Mouse (Mus musculus) neural tube, embryonic 12.5 days (tissue): ENCODE measurements around the gene Kremen2. TPM values are rescaled to one million over a fixed set of nuclear protein-coding genes. Genes with fewer than 3 reads are reported as not detected.
A peak's percentile ranks its signal among the peaks of the same experiment; 100 is the strongest.

Source experiments
- ATAC-seq: fragments of 200-750 bp; cut with Nextera tagmentation; 2 replicates; pipeline ENCODE4 v1.8.0; 2017; ENCODE audit warnings: low read depth, mild to moderate bottlenecking, moderate TSS enrichment, moderate library complexity; ENCODE audit not compliant: low FRiP score
- H3K27ac ChIP-seq: fragments of 300-500 bp; sonication (generic); 2 replicates; pipeline ENCODE4 v1.5.1; 2016
- H3K27me3 ChIP-seq: fragments of 300-500 bp; sonication (generic); replicated peaks from 2 replicates; pipeline ENCODE4 v1.6.1; 2016; ENCODE audit warnings: mild to moderate bottlenecking
- H3K36me3 ChIP-seq: fragments of 300-500 bp; sonication (generic); 2 replicates; pipeline ENCODE4 v1.6.1; 2016; ENCODE audit warnings: mild to moderate bottlenecking
- H3K4me1 ChIP-seq: fragments of 300-500 bp; sonication (generic); 2 replicates; pipeline ENCODE4 v1.6.1; 2016
- H3K4me2 ChIP-seq: fragments of 300-500 bp; sonication (generic); replicated peaks from 2 replicates; pipeline ENCODE4 v1.6.1; 2016; ENCODE audit warnings: mild to moderate bottlenecking
- H3K4me3 ChIP-seq: fragments of 300-500 bp; sonication (generic); 2 replicates; pipeline ENCODE4 v1.5.1; 2016
- H3K9ac ChIP-seq: fragments of 300-500 bp; sonication (generic); 2 replicates; pipeline ENCODE4 v1.6.1; 2016; ENCODE audit warnings: mild to moderate bottlenecking
- H3K9me3 ChIP-seq: fragments of 300-500 bp; sonication (generic); 2 replicates; pipeline ENCODE4 v1.6.1; 2016; ENCODE audit warnings: mild to moderate bottlenecking
- WGBS: fragments of 180-500 bp; shearing (Covaris S2); methylation state at CpG from one replicate; pipeline ENCODE4 v1.1.7; 2016; 5-methylcytosine and 5-hydroxymethylcytosine counted together
- polyA plus RNA-seq: library from polyadenylated mRNA; unstranded; fragments of >200 nt; fragmentation: Nextera tagmentation; extraction: Ambion mirVana; gene quantifications from 2 replicates; pipeline ENCODE4 v1.2.1, GENCODE M21; 2016

Gene Kremen2
- polyA plus RNA-seq, 1 experiment from 2014 or later: 6.1 TPM

DNA sequence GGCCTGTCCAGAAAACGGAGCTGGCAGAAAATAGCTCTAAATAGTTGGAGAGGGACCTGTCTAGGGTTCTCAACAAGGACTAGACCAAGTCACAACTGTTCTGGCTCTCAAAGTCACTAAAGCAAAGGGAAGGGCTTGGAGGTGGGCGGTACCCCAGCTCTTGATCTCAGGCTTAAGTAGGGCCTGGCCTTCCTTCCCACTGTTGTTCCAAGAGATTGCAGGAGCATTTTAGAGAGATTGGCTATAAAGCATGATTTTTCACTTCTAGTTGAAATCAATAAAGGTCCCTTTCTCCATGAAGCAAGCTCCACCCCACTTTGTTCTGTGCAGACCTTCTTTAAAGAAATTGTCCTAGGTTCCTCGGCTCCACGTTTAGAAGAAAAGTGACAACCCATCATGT, 20.2 kb downstream of the Kremen2 start:
- H3K27me3 ChIP-seq: no peaks in the 10 kb centered on the region
- 64% methylated on average over 4 of the region's 4 CpGs for WGBS
- H3K9me3 ChIP-seq: no peaks in the 10 kb centered on the region
- H3K27ac ChIP-seq: no peak overlapping the region
- peak overlapping the region; percentile 96 for H3K4me2 ChIP-seq
- peaks cover 4% of the 10 kb centered on the region; the same call in 1 of the 2 replicates for H3K4me1 ChIP-seq
- H3K36me3 ChIP-seq: no peaks in the 10 kb centered on the region
- ATAC-seq: no peak
- peak overlapping the region; percentile 38; the same call in 1 of the 2 replicates for H3K9ac ChIP-seq
- H3K4me3 ChIP-seq: peak overlapping the region; percentile 90; the same call in 1 of the 2 replicates

GRCm38 (mm10) chr17:23722376-23723125, 23.1 kb downstream of the Kremen2 start, which contains the start of gene 1520401A03Rik:
TSS of gene 1520401A03Rik (minus strand) at chr17:23722783.
- no peaks in the 10 kb centered on the region for H3K9me3 ChIP-seq
- ATAC-seq: no peak
- H3K9ac ChIP-seq: no peak within 1 kb of the TSS
- no peak within 1 kb of the TSS for H3K4me2 ChIP-seq
- peaks cover 4% of the 10 kb centered on the region; the same call in 1 of the 2 replicates for H3K4me1 ChIP-seq
- no peaks in the 10 kb centered on the region for H3K36me3 ChIP-seq
- no peak within 1 kb of the TSS for H3K27ac ChIP-seq
- WGBS: 73% methylated on average over 7 of the region's 7 CpGs
- no peak within 1 kb of the TSS for H3K4me3 ChIP-seq
- H3K27me3 ChIP-seq: no peaks in the 10 kb centered on the region

- Histone ChIP-seq H3K4me1 (peaks cover 4% of the 10 kb centered on the region; the same call in 1 of the 2 replicates), H3K4me3 (no peak overlapping the region), H3K27ac (no peak overlapping the region), H3K4me2 (no peak overlapping the region), H3K36me3 (no peaks in the 10 kb centered on the region), H3K27me3 (no peaks in the 10 kb centered on the region), H3K9ac (no peak overlapping the region), H3K9me3 (no peaks in the 10 kb centered on the region)
- ATAC-seq: no peak
- 79% methylated on average over 2 of the region's 2 CpGs for WGBS
Observed at GRCm38 (mm10) chr17:23721886-23722285, 23.7 kb downstream of the Kremen2 start.

DNA sequence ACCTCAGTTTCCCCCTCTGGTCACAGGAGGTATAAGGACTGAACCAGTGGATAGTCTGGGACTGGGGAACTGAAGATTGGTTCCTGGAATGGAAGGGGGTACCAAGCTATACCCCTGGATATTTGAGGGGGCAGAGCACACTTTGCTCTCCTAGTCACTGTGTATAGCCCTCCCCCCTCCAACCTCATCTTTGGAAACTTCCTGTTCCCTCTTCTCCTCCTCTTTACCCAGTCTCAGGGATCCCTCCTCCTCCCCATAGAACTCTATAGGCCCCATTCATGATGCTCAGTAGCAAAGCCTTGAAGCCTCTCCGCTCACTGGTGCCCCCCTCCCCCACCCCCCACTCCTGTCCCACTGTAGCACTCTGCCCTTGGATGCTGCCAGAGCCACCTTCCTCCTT, 26.2 kb downstream of the Kremen2 start:
- H3K4me1 ChIP-seq: no peaks in the 10 kb centered on the region
- no peaks in the 10 kb centered on the region for H3K9me3 ChIP-seq
- no peak overlapping the region for H3K9ac ChIP-seq
- no peaks in the 10 kb centered on the region for H3K36me3 ChIP-seq
- no peak overlapping the region for H3K4me2 ChIP-seq
- H3K27ac ChIP-seq: no peak overlapping the region
- no peak for ATAC-seq
- no peaks in the 10 kb centered on the region for H3K27me3 ChIP-seq
- 11% methylated on average over 1 of the region's 1 CpGs for WGBS
- H3K4me3 ChIP-seq: no peak overlapping the region

DNA sequence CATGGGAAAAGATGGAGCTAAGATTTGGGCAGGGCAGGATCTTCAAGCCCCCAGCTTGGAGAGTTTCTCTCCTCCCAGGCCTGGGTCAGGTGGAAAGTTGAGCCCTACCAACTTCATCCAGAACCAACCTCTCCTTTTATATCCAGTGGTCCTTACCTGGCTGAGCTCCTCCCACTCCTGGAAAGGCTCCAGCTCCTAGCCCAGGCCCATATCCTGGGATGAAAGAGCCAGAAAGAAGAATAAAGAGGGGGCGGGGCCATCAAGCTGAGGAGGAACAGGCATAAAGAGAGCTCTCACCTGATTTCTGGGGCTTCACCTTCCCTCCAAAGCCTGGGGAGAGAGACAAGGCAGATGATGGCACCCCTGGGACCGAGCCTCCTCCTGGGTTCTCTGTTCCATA, 28.6 kb downstream of the Kremen2 start:
- 68% methylated on average over 2 of the region's 2 CpGs for WGBS
- H3K4me3 ChIP-seq: no peak overlapping the region
- no peak for ATAC-seq

DNA sequence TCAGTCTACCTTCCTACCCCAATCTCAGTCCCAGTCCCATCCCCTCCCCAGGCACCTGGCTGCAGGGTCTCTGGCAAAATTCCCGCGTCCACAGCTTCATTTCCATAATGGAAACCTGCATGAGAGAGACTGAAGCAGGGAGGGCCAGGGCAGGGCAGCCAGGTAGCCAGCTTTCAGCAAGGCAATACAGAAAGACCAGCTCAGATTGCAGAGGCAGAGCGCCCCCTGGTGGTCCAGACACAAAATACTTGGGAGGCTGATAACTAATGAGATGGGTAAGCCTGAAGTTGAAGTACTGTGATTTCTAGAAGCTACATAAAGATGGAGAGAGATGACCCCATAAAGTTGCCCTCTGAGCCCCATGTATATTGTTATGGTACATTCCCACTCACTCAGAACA, 39.4 kb downstream of the Kremen2 start:
- peaks cover 4% of the 10 kb centered on the region; the same call in 1 of the 2 replicates for H3K27me3 ChIP-seq
- WGBS: 0% methylated on average over 3 of the region's 3 CpGs
- peak; percentile 43; the same call in 1 of the 2 replicates for ATAC-seq
- no peak overlapping the region for H3K4me2 ChIP-seq
- no peak overlapping the region for H3K27ac ChIP-seq
- H3K4me3 ChIP-seq: no peak overlapping the region
- no peaks in the 10 kb centered on the region for H3K36me3 ChIP-seq
- H3K9me3 ChIP-seq: no peaks in the 10 kb centered on the region
- H3K4me1 ChIP-seq: 0 out of 2 replicates have a peak, but pooled peaks cover 3% of the 10 kb centered on the region
- no peak overlapping the region for H3K9ac ChIP-seq

More for the DNA sequence above, 28.6 kb downstream of the Kremen2 start:
- Histone ChIP-seq H3K9me3 (no peaks in the 10 kb centered on the region), H3K27ac (no peak overlapping the region), H3K4me1 (no peaks in the 10 kb centered on the region), H3K36me3 (no peaks in the 10 kb centered on the region), H3K4me2 (no peak overlapping the region), H3K9ac (no peak overlapping the region), H3K27me3 (no peaks in the 10 kb centered on the region)

DNA sequence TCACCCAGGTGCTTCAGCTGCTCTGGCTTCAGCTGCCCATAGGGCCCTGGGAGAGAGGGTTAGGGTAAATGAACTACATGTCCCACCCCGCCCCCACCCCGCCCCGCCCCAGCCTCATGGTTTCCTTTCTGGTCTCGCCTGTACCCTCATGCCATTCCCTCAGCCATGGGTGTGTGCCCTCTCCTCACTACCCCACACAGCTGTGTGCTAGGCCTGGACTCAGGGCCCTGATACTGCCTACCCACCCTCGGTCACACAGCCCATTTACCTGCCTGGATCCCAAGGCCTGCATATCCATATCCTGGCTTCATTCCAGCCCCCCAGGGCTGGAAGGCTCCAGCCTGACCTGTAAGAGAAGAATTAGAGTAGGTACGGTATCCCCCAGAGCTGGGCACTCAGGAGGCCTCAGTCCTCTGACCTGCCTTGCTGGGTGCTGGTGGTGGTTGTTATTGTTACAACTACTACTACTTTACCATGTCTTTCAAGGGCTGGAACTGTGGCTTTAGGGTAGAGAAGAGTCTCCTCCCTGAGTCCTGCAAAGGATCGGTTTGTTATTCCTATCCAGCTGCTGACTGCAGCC, 40.0 kb downstream of the Kremen2 start:
- no peak overlapping the region for H3K9ac ChIP-seq
- 76% methylated on average over 7 of the region's 7 CpGs for WGBS
- peaks cover 10% of the 10 kb centered on the region; the same call in 1 of the 2 replicates for H3K27me3 ChIP-seq
- ATAC-seq: peak; percentile 28
- H3K4me3 ChIP-seq: no peak overlapping the region
- no peak overlapping the region for H3K4me2 ChIP-seq
- H3K4me1 ChIP-seq: 0 out of 2 replicates have a peak, but pooled peaks cover 3% of the 10 kb centered on the region
- no peaks in the 10 kb centered on the region for H3K36me3 ChIP-seq
- no peaks in the 10 kb centered on the region for H3K9me3 ChIP-seq
- no peak overlapping the region for H3K27ac ChIP-seq

GRCm38 (mm10) chr17:23704741-23705140, 40.9 kb downstream of the Kremen2 start:
- H3K4me2 ChIP-seq: no peak overlapping the region
- H3K4me3 ChIP-seq: no peak overlapping the region
- no peaks in the 10 kb centered on the region for H3K36me3 ChIP-seq
- no peak for ATAC-seq
- no peaks in the 10 kb centered on the region for H3K9me3 ChIP-seq
- 59% methylated on average over 7 of the region's 7 CpGs for WGBS
- H3K4me1 ChIP-seq: 0 out of 2 replicates have a peak, but pooled peaks cover 3% of the 10 kb centered on the region
- no peak overlapping the region for H3K9ac ChIP-seq
- no peak overlapping the region for H3K27ac ChIP-seq
- peaks cover 15% of the 10 kb centered on the region; the same call in 1 of the 2 replicates for H3K27me3 ChIP-seq

DNA sequence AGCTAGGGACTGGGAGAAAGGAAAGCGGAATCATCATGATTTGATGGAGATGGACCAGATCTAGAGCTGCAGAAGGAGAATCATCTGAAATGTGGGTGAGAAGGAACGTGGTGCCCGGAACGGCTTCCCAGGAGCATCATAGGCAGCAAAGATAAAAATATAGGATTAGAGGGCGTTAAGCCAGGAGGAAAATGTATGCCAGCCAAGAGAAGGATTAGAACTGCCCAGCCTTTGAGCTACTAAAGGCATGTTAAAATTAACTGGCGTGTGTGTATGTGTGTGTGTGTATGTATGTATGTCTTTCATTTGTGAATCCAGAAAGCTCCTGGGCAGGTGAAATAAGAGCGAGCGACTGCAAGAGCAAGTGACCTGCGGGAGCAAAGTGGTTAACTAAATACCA, 42.3 kb downstream of the Kremen2 start:
- Histone ChIP-seq H3K9ac (no peak overlapping the region), H3K27ac (no peak overlapping the region), H3K27me3 (peaks cover 29% of the 10 kb centered on the region), H3K4me3 (no peak overlapping the region), H3K4me1 (peaks cover 8% of the 10 kb centered on the region), H3K9me3 (no peaks in the 10 kb centered on the region), H3K36me3 (no peaks in the 10 kb centered on the region), H3K4me2 (no peak overlapping the region)
- ATAC-seq: no peak
- WGBS: 85% methylated on average over 9 of the region's 9 CpGs

DNA sequence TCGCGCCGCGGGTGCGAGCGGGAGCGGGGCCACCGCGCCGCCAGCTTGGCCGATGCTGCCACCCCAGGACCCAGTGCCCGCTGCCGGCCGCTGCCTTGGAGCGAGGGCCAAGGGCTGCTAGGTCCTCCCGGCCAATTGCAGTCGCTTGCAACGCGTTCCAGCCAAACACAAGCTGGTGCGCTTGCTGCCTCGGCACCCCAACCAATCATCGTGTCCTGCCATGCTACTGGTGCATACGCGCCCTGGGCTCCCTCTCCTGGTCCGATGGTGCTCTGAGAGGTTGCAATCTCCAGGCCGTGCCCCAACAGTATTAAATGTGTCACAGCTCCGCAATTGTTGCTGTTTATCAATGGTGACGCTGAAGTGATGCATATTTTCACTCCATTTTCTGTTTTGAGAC, 45.6 kb downstream of the Kremen2 start:
- Histone ChIP-seq H3K9ac (peak overlapping the region; percentile 69), H3K27ac (no peak overlapping the region), H3K36me3 (no peaks in the 10 kb centered on the region), H3K4me2 (peak overlapping the region; percentile 99), H3K27me3 (peaks cover 33% of the 10 kb centered on the region), H3K4me3 (peak overlapping the region; percentile 74), H3K9me3 (no peaks in the 10 kb centered on the region), H3K4me1 (peaks cover 8% of the 10 kb centered on the region)
- ATAC-seq: peak; percentile 96
- WGBS: under 1% methylated on average over 19 of the region's 28 CpGs

GRCm38 (mm10) chr17:23699131-23700077, 46.2 kb downstream of the Kremen2 start:
- Histone ChIP-seq H3K4me2 (peak overlapping the region; percentile 99), H3K36me3 (no peaks in the 10 kb centered on the region), H3K27me3 (peaks cover 33% of the 10 kb centered on the region), H3K9ac (peak overlapping the region; percentile 69), H3K9me3 (no peaks in the 10 kb centered on the region), H3K4me3 (peak overlapping the region; percentile 74), H3K27ac (0 out of 2 replicates have a peak overlapping the region, but pooled peaks have one; percentile 26), H3K4me1 (peaks cover 5% of the 10 kb centered on the region)
- peak; percentile 69 for ATAC-seq
- under 1% methylated on average over 65 of the region's 101 CpGs for WGBS
